Mouse (Mus musculus) liver, embryonic 14.5 days (tissue): ENCODE measurements around the gene Ppef2. TPM values are rescaled to one million over a fixed set of nuclear protein-coding genes. Genes with fewer than 3 reads are reported as not detected.

Experiments used
- ATAC-seq: fragments of 200-750 bp; cut with Nextera tagmentation; 2 replicates; pipeline ENCODE4 v1.8.0; 2017; ENCODE audit warnings: moderate number of reproducible peaks, mild to moderate bottlenecking, moderate library complexity; ENCODE audit not compliant: insufficient read depth
- DNase-seq, 3 experiments: peaks; one replicate each; pipeline ENCODE4 v3.0.0-alpha.2; 2012 to 2013; ENCODE audit warnings: low read depth in 3 of 3, low spot score in 3 of 3
- H3K27ac ChIP-seq: fragments of 300-500 bp; sonication (generic); 2 replicates; pipeline ENCODE4 v1.5.1; 2014; ENCODE audit warnings: moderate library complexity, mild to moderate bottlenecking, control low read depth, inconsistent platforms
- H3K27me3 ChIP-seq: fragments of 300-500 bp; sonication (generic); 2 replicates; pipeline ENCODE4 v1.6.1; 2014; ENCODE audit warnings: mild to moderate bottlenecking, low read length, moderate library complexity; ENCODE audit not compliant: control insufficient read depth, insufficient read depth
- H3K36me3 ChIP-seq: fragments of 300-500 bp; sonication (generic); replicated peaks from 2 replicates; pipeline ENCODE4 v1.6.1; 2014; ENCODE audit warnings: low read depth; ENCODE audit not compliant: control insufficient read depth, insufficient read depth
- H3K4me1 ChIP-seq, 2 experiments: fragments of 200-500 bp in 1 of 2; fragments of 300-500 bp in 1 of 2; sonication (generic) in 1 of 2; replicated peaks; 2 replicates each; pipeline ENCODE4 v1.6.1; 2012 to 2014; ENCODE audit warnings: antibody characterized with exemption in 1 of 2, inconsistent platforms in 1 of 2, low read length in 1 of 2; ENCODE audit not compliant: control insufficient read depth in 2 of 2, insufficient read depth in 2 of 2
- H3K4me2 ChIP-seq: fragments of 300-500 bp; sonication (generic); 2 replicates; pipeline ENCODE4 v1.6.1; 2014; ENCODE audit warnings: low read depth, mild to moderate bottlenecking, control low read depth, moderate library complexity
- H3K4me3 ChIP-seq, 2 experiments: fragments of 200-500 bp in 1 of 2; fragments of 300-500 bp in 1 of 2; sonication (generic) in 1 of 2; 2 replicates each; pipeline ENCODE4 v1.5.1; 2012 to 2014; ENCODE audit warnings: low read depth in 2 of 2, low read length in 2 of 2, mild to moderate bottlenecking in 2 of 2, control low read depth in 1 of 2, inconsistent platforms in 1 of 2, moderate library complexity in 1 of 2; ENCODE audit not compliant: insufficient read depth in 1 of 2
- H3K9ac ChIP-seq: fragments of 300-500 bp; sonication (generic); replicated peaks from 2 replicates; pipeline ENCODE4 v1.6.1; 2014; ENCODE audit warnings: mild to moderate bottlenecking, control low read depth, moderate library complexity
- H3K9me3 ChIP-seq: fragments of 300-500 bp; sonication (generic); 2 replicates; pipeline ENCODE4 v1.6.1; 2016; ENCODE audit warnings: low read length, mixed read lengths; ENCODE audit not compliant: control insufficient read depth
- CTCF ChIP-seq: IDR thresholded peaks from 2 replicates; pipeline ENCODE4 v1.5.1; 2016; ENCODE audit warnings: antibody characterized with exemption, low read depth, control low read depth
- EP300 ChIP-seq: IDR thresholded peaks from 2 replicates; pipeline ENCODE4 v1.6.1; 2016; ENCODE audit warnings: antibody characterized with exemption, low read depth
- WGBS: fragments of 180-500 bp; shearing (Covaris S2); extraction: QIAGEN DNeasy Blood & Tissue Kit; methylation state at CpG from one replicate; pipeline ENCODE4 v1.1.7; 2014; ENCODE audit not compliant: insufficient replicate concordance; 5-methylcytosine and 5-hydroxymethylcytosine counted together
- polyA plus RNA-seq, 2 experiments: library from polyadenylated mRNA; depleted of rRNA in 1 of 2; stranded (reverse) in 1 of 2; unstranded in 1 of 2; fragments of >200 nt; fragmentation: Nextera tagmentation in 1 of 2; extraction: Ambion mirVana in 1 of 2; gene quantifications; 2 replicates each; pipeline versions ENCODE4 v1.2.1 to v1.2.3; 2012 to 2014

Gene Ppef2
- polyA plus RNA-seq (2012; rRNA removed) (0.05 and 0.13 TPM in 2 replicates), polyA plus RNA-seq (2014; fragmentation: Nextera tagmentation; extraction: Ambion mirVana) (not detected in 2 replicates)

DNA sequence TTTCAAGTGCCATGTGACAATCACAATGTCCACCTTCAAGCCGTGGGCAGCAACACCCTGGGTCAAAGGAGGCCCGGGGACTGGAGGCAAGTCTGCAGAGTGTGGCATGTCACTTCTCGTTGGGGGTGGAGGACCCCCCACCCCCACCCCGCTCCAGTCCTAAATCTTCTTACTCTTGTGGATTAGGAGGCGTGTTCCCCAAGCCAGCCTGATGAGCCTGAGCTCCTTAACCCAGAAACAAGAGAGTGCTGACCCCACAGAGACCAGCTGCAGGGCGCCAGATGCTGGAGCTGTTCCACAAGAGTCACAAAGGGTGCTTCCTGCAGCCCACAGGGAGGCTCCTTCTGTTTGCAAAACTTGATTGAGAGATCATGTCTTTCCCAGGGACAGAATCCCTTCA lies at the start of gene Ppef2:
Gene Ppef2, minus strand, starts transcription at position 61 of the 400 bp plus-strand sequence.
- H3K4me1 ChIP-seq, result no peaks in the 10 kb centered on the region
- peaks cover 6% of the 10 kb centered on the region; the same call in 1 of the 2 replicates for H3K27me3 ChIP-seq
- no peaks in the 10 kb centered on the region for H3K36me3 ChIP-seq
- TF ChIP-seq CTCF (no peak), EP300 (no peak)
- no peak within 1 kb of the TSS for H3K4me2 ChIP-seq
- H3K27ac ChIP-seq, result no peak within 1 kb of the TSS
- no peaks in the 10 kb centered on the region for H3K9me3 ChIP-seq
- no peak within 1 kb of the TSS for H3K9ac ChIP-seq
- WGBS, result 15% methylated on average over 6 of the region's 6 CpGs
- ATAC-seq (no peak), DNase-seq (no peak)
- no peak within 1 kb of the TSS for H3K4me3 ChIP-seq

DNA sequence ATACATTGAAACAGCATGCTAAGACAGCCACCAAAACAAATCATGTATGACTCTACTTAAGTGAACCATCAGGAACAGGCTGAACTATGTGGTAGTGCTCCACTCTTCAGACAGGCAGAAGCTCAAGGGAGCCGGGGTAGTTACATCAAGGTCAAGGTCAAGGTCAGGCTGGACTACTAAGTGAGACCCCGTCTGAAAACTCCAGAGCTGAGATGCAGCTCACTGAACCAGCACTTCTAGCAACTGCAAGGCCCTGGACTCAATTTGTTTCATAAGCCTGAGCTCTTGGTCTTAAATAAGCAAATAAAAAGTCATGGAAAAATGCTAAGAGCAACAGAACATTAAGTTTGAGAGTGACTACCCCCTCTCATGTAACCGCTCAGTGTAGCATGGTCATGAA lies 48.2 kb upstream of the Ppef2 start:
- Histone ChIP-seq H3K4me2 (no peak overlapping the region), H3K4me1 (peaks cover 3 to 7% of the 10 kb centered on the region in 2 experiments; a peak in 3 of 4 replicates), H3K27me3 (0 out of 2 replicates have a peak, but pooled peaks cover 1% of the 10 kb centered on the region), H3K4me3 (no peak overlapping the region), H3K9me3 (no peaks in the 10 kb centered on the region), H3K9ac (no peak overlapping the region), H3K36me3 (peaks cover 44% of the 10 kb centered on the region), H3K27ac (no peak overlapping the region)
- no peak for DNase-seq
- ATAC-seq, result no peak
- WGBS, result 79% methylated on average over 3 of the region's 3 CpGs
- no peak for TF ChIP-seq CTCF
- no peak for TF ChIP-seq EP300

DNA sequence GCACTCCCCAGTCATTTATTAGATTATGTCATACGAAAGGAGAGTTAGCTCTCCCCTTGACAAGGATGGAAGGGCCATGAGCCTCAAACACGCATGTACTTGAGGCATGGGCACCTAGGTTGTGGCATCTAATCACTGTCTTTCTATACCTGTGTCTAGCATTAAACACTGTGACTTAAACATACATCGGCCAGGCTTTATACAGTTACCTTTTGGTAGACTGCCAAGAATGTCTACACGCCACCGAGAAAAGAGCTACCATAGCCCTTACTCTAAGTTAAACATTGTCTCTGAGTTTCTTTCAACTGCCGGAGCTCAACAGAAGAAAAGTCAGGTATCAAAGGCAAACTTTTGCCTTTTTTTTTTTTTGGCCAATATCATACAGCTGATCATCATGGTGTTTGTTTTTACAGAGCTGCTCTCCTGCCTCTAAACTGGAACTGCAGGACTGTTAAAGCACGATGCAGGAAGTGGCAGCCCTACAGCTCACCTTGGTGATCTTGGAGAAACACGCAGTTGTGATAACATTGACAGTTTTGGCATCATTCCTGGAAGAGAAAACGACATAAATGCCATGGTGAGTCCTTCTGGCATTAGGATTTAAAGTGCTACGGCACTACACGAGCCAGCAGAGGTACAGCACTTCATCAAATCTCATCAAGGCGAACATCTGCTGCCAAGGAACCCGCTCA lies 46.2 kb upstream of the Ppef2 start:
- no peak overlapping the region for H3K4me3 ChIP-seq
- no peak for ATAC-seq
- no peaks in the 10 kb centered on the region for H3K4me1 ChIP-seq
- no peaks in the 10 kb centered on the region for H3K9me3 ChIP-seq
- TF ChIP-seq EP300 (no peak), CTCF (no peak)
- H3K4me2 ChIP-seq, result no peak overlapping the region
- no peak overlapping the region for H3K27ac ChIP-seq
- no peak for DNase-seq
- no peak overlapping the region for H3K9ac ChIP-seq
- no peaks in the 10 kb centered on the region for H3K27me3 ChIP-seq
- WGBS, result 79% methylated on average over 13 of the region's 13 CpGs
- H3K36me3 ChIP-seq, result peaks cover 47% of the 10 kb centered on the region

DNA sequence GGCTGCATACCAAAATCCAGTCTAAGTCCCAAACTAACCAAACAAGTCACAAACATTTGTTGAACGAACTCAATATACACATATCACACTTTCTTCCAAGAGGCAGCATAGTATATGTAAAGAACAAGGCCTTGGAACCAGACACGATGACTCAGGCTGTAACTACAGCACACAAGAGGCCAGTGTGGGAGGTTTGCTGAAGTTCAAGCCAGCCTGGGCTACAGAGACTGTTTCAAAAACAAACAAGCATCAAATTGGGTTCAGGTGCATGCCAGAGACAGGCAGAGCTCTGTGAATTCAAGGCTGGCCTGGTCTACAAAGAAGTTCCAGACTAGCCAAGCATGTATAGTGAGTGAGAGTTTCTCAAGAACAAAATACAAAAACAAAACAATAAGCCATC lies 38.4 kb upstream of the Ppef2 start:
- Histone ChIP-seq H3K4me2 (no peak overlapping the region), H3K4me1 (0 out of 4 replicates have a peak, but pooled peaks cover 0 to 4% of the 10 kb centered on the region in 2 experiments), H3K27me3 (no peaks in the 10 kb centered on the region), H3K36me3 (peaks cover 26% of the 10 kb centered on the region), H3K27ac (no peak overlapping the region), H3K9ac (no peak overlapping the region), H3K4me3 (no peak overlapping the region), H3K9me3 (no peaks in the 10 kb centered on the region)
- ATAC-seq (no peak), DNase-seq (no peak)
- 79% methylated on average over 2 of the region's 2 CpGs for WGBS
- TF ChIP-seq CTCF (no peak), EP300 (no peak)

DNA sequence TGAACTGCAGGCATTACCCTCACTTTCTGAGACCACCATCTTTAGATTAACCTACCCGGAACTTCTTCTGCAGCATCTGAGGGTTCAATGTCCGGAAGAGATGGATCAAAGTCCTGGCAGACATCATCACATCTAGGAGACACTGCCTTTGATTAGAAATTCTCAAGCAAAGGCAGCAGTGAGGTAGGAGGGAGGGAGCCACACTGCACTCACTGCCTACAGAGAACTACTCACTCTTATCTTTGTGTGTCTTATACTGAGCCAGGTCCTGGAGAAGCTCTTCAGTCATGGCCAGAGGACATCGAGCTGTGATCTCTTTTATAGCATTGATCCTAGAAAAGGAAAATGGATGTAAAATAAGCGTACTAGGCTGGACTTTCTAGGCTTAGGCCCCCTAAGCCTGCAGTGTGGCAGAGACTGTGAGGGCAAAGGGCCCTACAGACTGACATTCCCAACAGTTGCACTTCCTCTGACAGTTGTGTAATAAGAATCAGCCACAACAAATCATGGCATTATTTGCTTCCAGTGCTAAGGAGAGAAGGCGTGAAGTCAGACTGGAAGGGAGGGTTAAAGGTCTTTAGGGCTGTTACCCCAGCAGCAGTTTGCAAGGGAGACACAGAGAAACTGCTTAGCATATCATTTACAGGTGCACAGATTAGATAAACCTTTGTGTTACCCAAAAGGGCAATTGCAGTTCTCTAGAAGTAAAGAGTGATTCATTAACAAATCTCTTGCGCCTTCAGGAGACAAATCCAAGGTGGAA lies 35.8 kb upstream of the Ppef2 start:
- Histone ChIP-seq H3K27ac (no peak overlapping the region), H3K4me3 (no peak overlapping the region), H3K4me2 (no peak overlapping the region), H3K9me3 (no peaks in the 10 kb centered on the region), H3K4me1 (0 out of 4 replicates have a peak, but pooled peaks cover 0 to 4% of the 10 kb centered on the region in 2 experiments), H3K9ac (no peak overlapping the region), H3K27me3 (no peaks in the 10 kb centered on the region), H3K36me3 (peaks cover 41% of the 10 kb centered on the region)
- WGBS, result 68% methylated on average over 6 of the region's 6 CpGs
- TF ChIP-seq CTCF (no peak), EP300 (no peak)
- no peak for DNase-seq
- ATAC-seq, result no peak
